Mouse (Mus musculus): ENCODE results near the gene Ankrd23. TPM values are rescaled to one million over a fixed set of nuclear protein-coding genes. Genes with fewer than 3 reads are reported as not detected.

The Ankrd23 gene
- polyA plus RNA-seq, 1 experiment = 14.4 TPM

- 55% methylated on average over 7 of the region's 7 CpGs for WGBS
- H3K4me3 ChIP-seq (replicated peaks; ENCODE audit: insufficient read depth, low read depth, low read length) = no peak overlapping the region
- no peaks in the 10 kb centered on the region for H3K27me3 ChIP-seq (ENCODE audit: control insufficient read depth, insufficient read depth, low read length)
- TF ChIP-seq CTCF (IDR thresholded peaks at IDR 0.05; ENCODE audit: borderline replicate concordance, insufficient read depth, low read depth, low read length) (no peak), POLR2A (IDR thresholded peaks at IDR 0.05; ENCODE audit: borderline replicate concordance, insufficient read depth, low read length) (no peak)
- H3K4me1 ChIP-seq (ENCODE audit: control insufficient read depth, insufficient read depth, low read length) = peaks cover 20% of the 10 kb centered on the region
- no peak for DNase-seq
- no peak overlapping the region for H3K27ac ChIP-seq (ENCODE audit: insufficient read depth, low read length)
These were observed 5.7 kb downstream of the Ankrd23 start for GRCm38 (mm10) chr1:36530962-36531361.

- no peak for TF ChIP-seq POLR2A (IDR thresholded peaks at IDR 0.05; ENCODE audit: borderline replicate concordance, insufficient read depth, low read length)
- TF ChIP-seq CTCF (IDR thresholded peaks at IDR 0.05; ENCODE audit: borderline replicate concordance, insufficient read depth, low read depth, low read length) = 0 out of 2 replicates have a peak, but pooled peaks have one; percentile 0
- Histone ChIP-seq H3K27me3 (ENCODE audit: control insufficient read depth, insufficient read depth, low read length) (no peaks in the 10 kb centered on the region), H3K4me3 (replicated peaks; ENCODE audit: insufficient read depth, low read depth, low read length) (no peak overlapping the region), H3K4me1 (ENCODE audit: control insufficient read depth, insufficient read depth, low read length) (peaks cover 15% of the 10 kb centered on the region), H3K27ac (ENCODE audit: insufficient read depth, low read length) (no peak overlapping the region)
- peak; percentile 32 to 38 for DNase-seq
- 54% methylated on average over 8 of the region's 8 CpGs for WGBS
These were observed 6.2 kb downstream of the Ankrd23 start for GRCm38 (mm10) chr1:36530485-36530884.

GRCm38 (mm10) chr1:36529875-36530274 is 6.8 kb downstream of the Ankrd23 start:
- no peak for DNase-seq
- H3K4me3 ChIP-seq (replicated peaks; ENCODE audit: insufficient read depth, low read depth, low read length) = no peak overlapping the region
- no peak for TF ChIP-seq CTCF (IDR thresholded peaks at IDR 0.05; ENCODE audit: borderline replicate concordance, insufficient read depth, low read depth, low read length)
- no peak for TF ChIP-seq POLR2A (IDR thresholded peaks at IDR 0.05; ENCODE audit: borderline replicate concordance, insufficient read depth, low read length)

GRCm38 (mm10) chr1:36529274-36529673 is 7.4 kb downstream of the Ankrd23 start:
- 90% methylated on average over 4 of the region's 4 CpGs for WGBS
- DNase-seq = no peak
- H3K27ac ChIP-seq (ENCODE audit: insufficient read depth, low read length) = no peak overlapping the region
- H3K4me1 ChIP-seq (ENCODE audit: control insufficient read depth, insufficient read depth, low read length) = peaks cover 3% of the 10 kb centered on the region; the same call in 1 of the 2 replicates
- TF ChIP-seq CTCF (IDR thresholded peaks at IDR 0.05; ENCODE audit: borderline replicate concordance, insufficient read depth, low read depth, low read length) = no peak
- no peak overlapping the region for H3K4me3 ChIP-seq (replicated peaks; ENCODE audit: insufficient read depth, low read depth, low read length)
- no peaks in the 10 kb centered on the region for H3K27me3 ChIP-seq (ENCODE audit: control insufficient read depth, insufficient read depth, low read length)

More at GRCm38 (mm10) chr1:36529875-36530274, 6.8 kb downstream of the Ankrd23 start:
- H3K4me1 ChIP-seq (ENCODE audit: control insufficient read depth, insufficient read depth, low read length) = peaks cover 9% of the 10 kb centered on the region
- H3K27me3 ChIP-seq (ENCODE audit: control insufficient read depth, insufficient read depth, low read length) = no peaks in the 10 kb centered on the region
- H3K27ac ChIP-seq (ENCODE audit: insufficient read depth, low read length) = no peak overlapping the region
- 94% methylated on average over 4 of the region's 4 CpGs for WGBS

- Histone ChIP-seq H3K4me1 (ENCODE audit: control insufficient read depth, insufficient read depth, low read length) (peaks cover 6% of the 10 kb centered on the region; the same call in 1 of the 2 replicates), H3K27ac (ENCODE audit: insufficient read depth, low read length) (no peak overlapping the region), H3K27me3 (ENCODE audit: control insufficient read depth, insufficient read depth, low read length) (no peaks in the 10 kb centered on the region), H3K4me3 (replicated peaks; ENCODE audit: insufficient read depth, low read depth, low read length) (no peak overlapping the region)
- DNase-seq = peak in 1 of 2 experiments; percentile 33
- WGBS = 7% methylated on average over 1 of the region's 1 CpGs
- TF ChIP-seq CTCF (IDR thresholded peaks at IDR 0.05; ENCODE audit: borderline replicate concordance, insufficient read depth, low read depth, low read length) = no peak
- TF ChIP-seq POLR2A (IDR thresholded peaks at IDR 0.05; ENCODE audit: borderline replicate concordance, insufficient read depth, low read length) = no peak
These were observed 8.3 kb downstream of the Ankrd23 start for GRCm38 (mm10) chr1:36528351-36528750.

GRCm38 (mm10) chr1:36526903-36527302 is 9.8 kb downstream of the Ankrd23 start:
- H3K4me3 ChIP-seq (replicated peaks; ENCODE audit: insufficient read depth, low read depth, low read length) = no peak overlapping the region
- WGBS = 45% methylated on average over 10 of the region's 10 CpGs
- TF ChIP-seq CTCF (IDR thresholded peaks at IDR 0.05; ENCODE audit: borderline replicate concordance, insufficient read depth, low read depth, low read length) = no peak
- TF ChIP-seq POLR2A (IDR thresholded peaks at IDR 0.05; ENCODE audit: borderline replicate concordance, insufficient read depth, low read length) = no peak
- H3K27me3 ChIP-seq (ENCODE audit: control insufficient read depth, insufficient read depth, low read length) = no peaks in the 10 kb centered on the region
- H3K27ac ChIP-seq (ENCODE audit: insufficient read depth, low read length) = no peak overlapping the region
- peaks cover 14% of the 10 kb centered on the region for H3K4me1 ChIP-seq (ENCODE audit: control insufficient read depth, insufficient read depth, low read length)
- DNase-seq = no peak

GRCm38 (mm10) chr1:36525774-36526173 is 10.9 kb downstream of the Ankrd23 start:
- DNase-seq = no peak
- Histone ChIP-seq H3K27ac (ENCODE audit: insufficient read depth, low read length) (no peak overlapping the region), H3K27me3 (ENCODE audit: control insufficient read depth, insufficient read depth, low read length) (no peaks in the 10 kb centered on the region), H3K4me1 (ENCODE audit: control insufficient read depth, insufficient read depth, low read length) (peaks cover 14% of the 10 kb centered on the region), H3K4me3 (replicated peaks; ENCODE audit: insufficient read depth, low read depth, low read length) (no peak overlapping the region)
- 82% methylated on average over 12 of the region's 12 CpGs for WGBS
- TF ChIP-seq CTCF (IDR thresholded peaks at IDR 0.05; ENCODE audit: borderline replicate concordance, insufficient read depth, low read depth, low read length) (no peak), POLR2A (IDR thresholded peaks at IDR 0.05; ENCODE audit: borderline replicate concordance, insufficient read depth, low read length) (no peak)

GRCm38 (mm10) chr1:36524058-36524457 is 12.6 kb downstream of the Ankrd23 start:
- TF ChIP-seq CTCF (IDR thresholded peaks at IDR 0.05; ENCODE audit: borderline replicate concordance, insufficient read depth, low read depth, low read length) (no peak), POLR2A (IDR thresholded peaks at IDR 0.05; ENCODE audit: borderline replicate concordance, insufficient read depth, low read length) (no peak)
- no peak for DNase-seq

More at GRCm38 (mm10) chr1:36524058-36524457, 12.6 kb downstream of the Ankrd23 start:
- H3K27me3 ChIP-seq (ENCODE audit: control insufficient read depth, insufficient read depth, low read length) = no peaks in the 10 kb centered on the region
- H3K4me3 ChIP-seq (replicated peaks; ENCODE audit: insufficient read depth, low read depth, low read length) = no peak overlapping the region
- H3K4me1 ChIP-seq (ENCODE audit: control insufficient read depth, insufficient read depth, low read length) = peaks cover 14% of the 10 kb centered on the region
- no peak overlapping the region for H3K27ac ChIP-seq (ENCODE audit: insufficient read depth, low read length)
- 52% methylated on average over 5 of the region's 5 CpGs for WGBS
